Comparison of ENCODE assay signal across 8 mouse cellular contexts in the genomic region with DNA sequence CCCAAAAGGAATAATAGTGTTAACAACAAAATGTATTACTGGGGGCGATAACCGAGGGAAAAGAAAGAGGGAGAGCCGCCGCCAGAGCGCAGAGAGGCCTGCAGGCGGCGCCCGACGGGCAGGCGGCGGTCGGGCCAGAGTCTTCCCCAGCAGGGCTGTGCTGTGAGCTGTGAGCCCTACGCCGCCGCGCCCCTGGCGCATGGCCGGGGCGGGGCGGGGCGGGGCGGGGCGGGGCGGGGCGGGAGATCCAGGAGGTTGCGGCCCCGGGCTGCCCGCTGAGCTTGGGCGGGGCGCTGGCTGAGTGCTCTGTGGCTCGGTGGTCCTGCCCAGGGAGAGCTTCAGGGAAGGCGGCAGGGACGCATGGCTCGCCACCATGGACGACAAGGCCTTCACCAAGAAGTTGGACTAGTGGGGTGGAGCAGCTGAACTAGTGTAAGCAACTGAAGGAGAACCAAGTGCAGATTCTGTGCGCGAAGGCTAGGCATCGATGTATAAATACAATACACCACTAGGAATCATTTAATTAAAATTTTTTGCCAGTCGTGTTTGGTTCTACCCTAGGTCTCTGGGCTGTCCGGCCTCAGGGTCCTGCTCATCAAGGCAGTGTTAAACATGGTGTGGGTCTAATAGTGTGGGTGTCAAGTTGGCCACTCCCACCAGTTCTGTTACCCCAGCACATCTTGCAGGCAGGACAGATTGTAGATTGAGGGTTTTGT. TPM values are rescaled to one million over a fixed set of nuclear protein-coding genes. Genes with fewer than 3 reads are reported as not detected.
DNase-seq lines count a peak whose midpoint lies in the region; ATAC-seq and TF ChIP-seq lines count a peak whose summit lies in the region.

No protein-coding gene starts in this region.

- 4% methylated on average over 36 of the region's 40 CpGs for WGBS in bone marrow, adult 2 months
- 5% methylated on average over 36 of the region's 40 CpGs for WGBS in forebrain, postnatal 0 days
- WGBS in hindbrain, embryonic 10.5 days: 6% methylated on average over 40 of the region's 40 CpGs

- TF ChIP-seq CTCF in bone marrow, adult 2 months (IDR thresholded peaks at IDR 0.05; ENCODE audit: control insufficient read depth, insufficient read depth, low read length): peak; percentile 65; the same call in 1 of the 2 replicates
- TF ChIP-seq CTCF in forebrain, postnatal 0 days (IDR thresholded peaks at IDR 0.05; ENCODE audit: low read depth): peak; percentile 64

- DNase-seq in ES-E14 (ENCODE audit: low read depth, low spot score): peak; percentile 28
- DNase-seq in forebrain, postnatal 0 days: peak; percentile 20
- DNase-seq in hindbrain, embryonic 10.5 days (ENCODE audit: low spot score): peak; percentile 80
- peak; percentile 10 to 22 for DNase-seq in layer of hippocampus, postnatal 36 days
- DNase-seq in lung, postnatal 36 days: peak; percentile 70
- peak; percentile 16 for DNase-seq in retina, postnatal 7 days (ENCODE audit: low read depth, low spot score)
- DNase-seq in thymus, postnatal 4 days: peak; percentile 83

- H3K4me3 ChIP-seq in ES-E14 (ENCODE audit: insufficient read depth in 1 of 2, low read depth in 1 of 2, low read length in 2 of 2, poor library complexity in 1 of 2, severe bottlenecking in 1 of 2): peak overlapping the region; percentile 35 to 43
- peak overlapping the region; percentile 72 for H3K4me3 ChIP-seq in bone marrow, adult 2 months (replicated peaks; ENCODE audit: control insufficient read depth, low read depth, low read length)
- H3K4me3 ChIP-seq in forebrain, postnatal 0 days (ENCODE audit: low read depth, low read length): peak overlapping the region; percentile 44
- peak overlapping the region; percentile 50 for H3K4me3 ChIP-seq in hindbrain, embryonic 10.5 days

- no peaks in the 10 kb centered on the region for H3K27me3 ChIP-seq in forebrain, postnatal 0 days (ENCODE audit: insufficient read depth, low read length)
- peaks cover 9% of the 10 kb centered on the region; the same call in 1 of the 2 replicates for H3K27me3 ChIP-seq in hindbrain, embryonic 10.5 days (ENCODE audit: insufficient read depth, poor library complexity, severe bottlenecking)

- H3K36me3 ChIP-seq in ES-E14 (ENCODE audit: control insufficient read depth, insufficient read depth, low read length, poor library complexity, severe bottlenecking): no peaks in the 10 kb centered on the region
- no peaks in the 10 kb centered on the region for H3K36me3 ChIP-seq in forebrain, postnatal 0 days (ENCODE audit: insufficient read depth)
- no peaks in the 10 kb centered on the region for H3K36me3 ChIP-seq in hindbrain, embryonic 10.5 days

- peak; percentile 43; the same call in 1 of the 2 replicates for TF ChIP-seq POLR2A in bone marrow, adult 2 months (IDR thresholded peaks at IDR 0.05; ENCODE audit: borderline replicate concordance, control insufficient read depth, low read depth, low read length)

- H3K4me1 ChIP-seq in ES-E14 (ENCODE audit: control insufficient read depth in 2 of 2, insufficient read depth in 2 of 2, low read length in 2 of 2, poor library complexity in 1 of 2): peaks cover 0 to 4% of the 10 kb centered on the region in 2 experiments; a peak in 1 of 4 replicates
- peaks cover 3% of the 10 kb centered on the region; the same call in 1 of the 2 replicates for H3K4me1 ChIP-seq in bone marrow, adult 2 months (ENCODE audit: control insufficient read depth, insufficient read depth, low read length)
- H3K4me1 ChIP-seq in forebrain, postnatal 0 days (ENCODE audit: insufficient read depth): no peaks in the 10 kb centered on the region
- H3K4me1 ChIP-seq in hindbrain, embryonic 10.5 days (replicated peaks): 0 out of 2 replicates have a peak, but pooled peaks cover 5% of the 10 kb centered on the region

- peak overlapping the region; percentile 57 for H3K4me2 ChIP-seq in forebrain, postnatal 0 days (ENCODE audit: low read depth)

- in situ Hi-C loops in ES-E14 (cut with MboI; ENCODE audit: low sequenced_read_pairs in 2 of 2, unreplicated experiment in 2 of 2): no loop called here

- H3K9me3 ChIP-seq in ES-E14 (ENCODE audit: control insufficient read depth, insufficient read depth, low read depth, low read length): no peaks in the 10 kb centered on the region
- H3K9me3 ChIP-seq in forebrain, postnatal 0 days (ENCODE audit: low read length): no peaks in the 10 kb centered on the region
- H3K9me3 ChIP-seq in hindbrain, embryonic 10.5 days: no peaks in the 10 kb centered on the region

- peak; percentile 99 for ATAC-seq in forebrain, postnatal 0 days

- H3K27ac ChIP-seq in ES-E14 (ENCODE audit: insufficient read depth, low read depth, low read length, poor library complexity, severe bottlenecking): no peak overlapping the region
- H3K27ac ChIP-seq in bone marrow, adult 2 months (ENCODE audit: control insufficient read depth, insufficient read depth, low read depth, low read length, poor library complexity): 0 out of 2 replicates have a peak overlapping the region, but pooled peaks have one; percentile 29
- no peak overlapping the region for H3K27ac ChIP-seq in forebrain, postnatal 0 days (ENCODE audit: low read depth, low read length)
- peak overlapping the region; percentile 56 for H3K27ac ChIP-seq in hindbrain, embryonic 10.5 days

- no peak overlapping the region for H3K9ac ChIP-seq in ES-E14 (ENCODE audit: insufficient read depth, low read depth, low read length, poor library complexity, severe bottlenecking)
- peak overlapping the region; percentile 31; the same call in 1 of the 2 replicates for H3K9ac ChIP-seq in forebrain, postnatal 0 days

TF ChIP-seq in ES-E14, 5 proteins besides CTCF, POLR2A, EP300 and RAD21:
- TF ChIP-seq ZNF384 (IDR thresholded peaks at IDR 0.05; ENCODE audit: low read depth, low read length) (no peak), ZC3H11A (IDR thresholded peaks at IDR 0.05; ENCODE audit: borderline replicate concordance, low read depth, low read length) (no peak), HCFC1 (IDR thresholded peaks at IDR 0.05; ENCODE audit: borderline replicate concordance, insufficient read depth, low read length) (no peak), MAFK (IDR thresholded peaks at IDR 0.05; ENCODE audit: insufficient read depth, low read depth, low read length) (no peak), CHD2 (IDR thresholded peaks at IDR 0.05; ENCODE audit: low read depth, low read length) (no peak)

RNA-seq across cellular contexts. Expression of a gene that starts 27.3 kb away (rescaled TPM):
- not detected in 2 replicates for total RNA-seq in ES-E14 (2012; rRNA removed)
- not detected in 2 replicates for polyA plus RNA-seq in bone marrow, adult 2 months (2011; ENCODE audit: insufficient read depth, insufficient read length, low replicate concordance, missing spikeins)
- total RNA-seq in forebrain, postnatal 0 days (2014; rRNA removed): not detected in 2 replicates
- polyA plus RNA-seq in forebrain, postnatal 0 days (2015; fragmentation: Nextera tagmentation; extraction: Ambion mirVana): not detected in 2 replicates
- not detected in 2 replicates for polyA plus RNA-seq in hindbrain, embryonic 10.5 days (2016; fragmentation: Nextera tagmentation; extraction: Ambion mirVana)
- not detected for total RNA-seq in layer of hippocampus, postnatal 36 days (2021)

RNA-seq across cellular contexts. Expression of a gene that starts 35.7 kb away (rescaled TPM):
- not detected in 2 replicates for total RNA-seq in ES-E14 (2012; rRNA removed)
- polyA plus RNA-seq in bone marrow, adult 2 months (2011; ENCODE audit: insufficient read depth, insufficient read length, low replicate concordance, missing spikeins): 7.3 and 12.7 TPM in 2 replicates
- not detected in 2 replicates for total RNA-seq in forebrain, postnatal 0 days (2014; rRNA removed)
- not detected in 2 replicates for polyA plus RNA-seq in forebrain, postnatal 0 days (2015; fragmentation: Nextera tagmentation; extraction: Ambion mirVana)
- polyA plus RNA-seq in hindbrain, embryonic 10.5 days (2016; fragmentation: Nextera tagmentation; extraction: Ambion mirVana): not detected in 2 replicates
- not detected for total RNA-seq in layer of hippocampus, postnatal 36 days (2021)

RNA-seq across cellular contexts. Expression of a gene that starts 52.1 kb away (rescaled TPM):
- 0.32 TPM in 1 of 2 replicates, not detected in the other for total RNA-seq in ES-E14 (2012; rRNA removed)
- polyA plus RNA-seq in bone marrow, adult 2 months (2011; ENCODE audit: insufficient read depth, insufficient read length, low replicate concordance, missing spikeins): not detected in 2 replicates
- total RNA-seq in forebrain, postnatal 0 days (2014; rRNA removed): 2.1 and 3.2 TPM in 2 replicates
- polyA plus RNA-seq in forebrain, postnatal 0 days (2015; fragmentation: Nextera tagmentation; extraction: Ambion mirVana): 3.0 and 4.8 TPM in 2 replicates
- polyA plus RNA-seq in hindbrain, embryonic 10.5 days (2016; fragmentation: Nextera tagmentation; extraction: Ambion mirVana): not detected in 2 replicates
- total RNA-seq in layer of hippocampus, postnatal 36 days (2021): not detected

Comparison
In these comparisons a context has a peak if more than half of its experiments do, and no peak if none do; other contexts are left out.
1. DNase-seq: peak in every context shown above with its lines; median percentile 83 in thymus, postnatal 4 days; 80 in hindbrain, embryonic 10.5 days; 70 in lung, postnatal 36 days; 28 in ES-E14; 20 in forebrain, postnatal 0 days; 16 in layer of hippocampus, postnatal 36 days; 16 in retina, postnatal 7 days.
2. H3K27ac ChIP-seq: peak in bone marrow, adult 2 months (single experiment) and hindbrain, embryonic 10.5 days (single experiment); none in ES-E14 (single experiment) and forebrain, postnatal 0 days (single experiment).
3. Peak in every context shown above with its lines, with median percentiles within 50 percentile points of each other: H3K4me3 ChIP-seq.